Mouse (Mus musculus) stomach, embryonic 15.5 days (tissue): Measurements from ENCODE around the gene Col4a4. TPM values are rescaled to one million over a fixed set of nuclear protein-coding genes. Genes with fewer than 3 reads are reported as not detected.

Experiments
- ATAC-seq: fragments of 200-750 bp; cut with Nextera tagmentation; 2 replicates; pipeline ENCODE4 v1.8.0; 2017; ENCODE audit warnings: low read depth, moderate number of reproducible peaks, moderate TSS enrichment; ENCODE audit not compliant: insufficient read depth, low FRiP score
- H3K27ac ChIP-seq: fragments of 300-500 bp; sonication (generic); 2 replicates; pipeline ENCODE4 v1.5.1; 2015; ENCODE audit warnings: mild to moderate bottlenecking, inconsistent platforms
- H3K27me3 ChIP-seq: fragments of 300-500 bp; sonication (generic); replicated peaks from 2 replicates; pipeline ENCODE4 v1.6.1; 2015; ENCODE audit warnings: inconsistent platforms
- H3K36me3 ChIP-seq: fragments of 300-500 bp; sonication (generic); 2 replicates; pipeline ENCODE4 v1.6.1; 2015; ENCODE audit warnings: inconsistent platforms
- H3K4me1 ChIP-seq: fragments of 300-500 bp; sonication (generic); 2 replicates; pipeline ENCODE4 v1.6.1; 2015; ENCODE audit warnings: inconsistent platforms
- H3K4me2 ChIP-seq: fragments of 300-500 bp; sonication (generic); 2 replicates; pipeline ENCODE4 v1.6.1; 2015; ENCODE audit warnings: mild to moderate bottlenecking, inconsistent platforms
- H3K4me3 ChIP-seq: fragments of 300-500 bp; sonication (generic); replicated peaks from 2 replicates; pipeline ENCODE4 v1.5.1; 2015; ENCODE audit warnings: inconsistent platforms
- H3K9ac ChIP-seq: fragments of 300-500 bp; sonication (generic); 2 replicates; pipeline ENCODE4 v1.6.1; 2015; ENCODE audit warnings: inconsistent platforms
- H3K9me3 ChIP-seq: fragments of 300-500 bp; sonication (generic); 2 replicates; pipeline ENCODE4 v1.6.1; 2016; ENCODE audit warnings: inconsistent platforms
- WGBS: fragments of 180-500 bp; shearing (Covaris S2); methylation state at CpG from one replicate; pipeline ENCODE4 v1.1.7; 2015; 5-methylcytosine and 5-hydroxymethylcytosine counted together
- polyA plus RNA-seq: library from polyadenylated mRNA; unstranded; fragments of >200 nt; fragmentation: Nextera tagmentation; extraction: Ambion mirVana; gene quantifications from 2 replicates; pipeline ENCODE4 v1.2.1, GENCODE M21; 2015

Col4a4 gene
- 0.64 and 0.66 TPM in 2 replicates for polyA plus RNA-seq

- H3K4me1 ChIP-seq = 0 out of 2 replicates have a peak, but pooled peaks cover 4% of the 10 kb centered on the region
- peak within 1 kb of the TSS; percentile 71 for H3K4me2 ChIP-seq
- H3K27me3 ChIP-seq = peaks cover 9% of the 10 kb centered on the region; the same call in 1 of the 2 replicates
- H3K36me3 ChIP-seq = no peaks in the 10 kb centered on the region
- H3K4me3 ChIP-seq = peak within 1 kb of the TSS; percentile 37
- no peak within 1 kb of the TSS for H3K27ac ChIP-seq
- H3K9me3 ChIP-seq = no peaks in the 10 kb centered on the region
- peak; percentile 58; the same call in 1 of the 2 replicates for ATAC-seq
- no peak within 1 kb of the TSS for H3K9ac ChIP-seq
- 5% methylated on average over 34 of the region's 34 CpGs for WGBS
Measured at GRCm38 (mm10) chr1:82586713-82587399, at the start of gene Col4a4, which contains the start of gene Col4a3. Gene Col4a4, minus strand, starts transcription at chr1:82586849. Gene Col4a3, plus strand, starts transcription at chr1:82586921.

DNA sequence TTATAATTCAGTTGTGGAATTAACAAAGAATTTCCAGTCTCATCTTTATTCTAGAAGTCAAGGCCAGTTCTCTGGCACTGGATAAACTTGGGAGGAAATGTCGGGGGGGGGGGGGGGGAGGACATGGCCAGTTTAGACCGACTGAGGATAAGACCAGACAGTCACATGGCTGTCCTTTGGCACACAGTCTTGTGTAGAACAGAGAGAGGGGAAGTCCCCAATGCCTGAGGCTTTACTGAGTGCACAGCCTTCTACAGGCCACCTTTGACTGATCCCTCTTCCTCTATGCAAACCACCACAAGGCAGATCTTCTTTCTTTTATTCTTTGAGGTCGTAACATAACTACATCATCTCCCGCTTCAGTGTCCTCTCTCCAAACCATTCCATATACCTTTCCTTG lies 49.7 kb upstream of the Col4a4 start:
- WGBS = 67% methylated on average over 4 of the region's 4 CpGs
- ATAC-seq = no peak
- no peaks in the 10 kb centered on the region for H3K9me3 ChIP-seq
- no peak overlapping the region for H3K4me3 ChIP-seq
- H3K36me3 ChIP-seq = no peaks in the 10 kb centered on the region
- H3K27me3 ChIP-seq = no peaks in the 10 kb centered on the region
- no peak overlapping the region for H3K27ac ChIP-seq
- H3K4me1 ChIP-seq = no peaks in the 10 kb centered on the region
- H3K9ac ChIP-seq = no peak overlapping the region
- H3K4me2 ChIP-seq = no peak overlapping the region

DNA sequence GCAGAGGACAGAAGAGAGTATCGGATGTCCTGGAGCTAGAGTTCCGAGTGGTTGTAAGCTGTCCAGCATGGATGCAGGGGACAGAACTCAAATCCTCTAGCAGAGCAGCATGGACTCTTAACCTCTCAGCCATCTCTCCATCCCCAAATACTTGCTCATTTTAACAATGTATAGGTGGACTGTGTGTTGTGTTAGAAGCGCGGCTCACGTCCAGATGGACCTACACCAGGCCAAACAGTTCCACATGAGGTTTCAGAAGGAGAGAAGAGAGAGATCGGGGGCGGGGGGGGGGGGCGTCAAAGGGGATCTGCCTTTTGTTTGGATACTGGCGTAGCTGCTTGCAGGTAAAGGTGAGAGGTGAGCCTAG lies 48.6 kb upstream of the Col4a4 start:
- H3K27ac ChIP-seq = no peak overlapping the region
- H3K9me3 ChIP-seq = no peaks in the 10 kb centered on the region
- no peaks in the 10 kb centered on the region for H3K36me3 ChIP-seq
- H3K27me3 ChIP-seq = no peaks in the 10 kb centered on the region
- H3K4me2 ChIP-seq = no peak overlapping the region
- 82% methylated on average over 9 of the region's 9 CpGs for WGBS
- H3K9ac ChIP-seq = no peak overlapping the region
- no peak for ATAC-seq
- no peaks in the 10 kb centered on the region for H3K4me1 ChIP-seq
- H3K4me3 ChIP-seq = no peak overlapping the region

DNA sequence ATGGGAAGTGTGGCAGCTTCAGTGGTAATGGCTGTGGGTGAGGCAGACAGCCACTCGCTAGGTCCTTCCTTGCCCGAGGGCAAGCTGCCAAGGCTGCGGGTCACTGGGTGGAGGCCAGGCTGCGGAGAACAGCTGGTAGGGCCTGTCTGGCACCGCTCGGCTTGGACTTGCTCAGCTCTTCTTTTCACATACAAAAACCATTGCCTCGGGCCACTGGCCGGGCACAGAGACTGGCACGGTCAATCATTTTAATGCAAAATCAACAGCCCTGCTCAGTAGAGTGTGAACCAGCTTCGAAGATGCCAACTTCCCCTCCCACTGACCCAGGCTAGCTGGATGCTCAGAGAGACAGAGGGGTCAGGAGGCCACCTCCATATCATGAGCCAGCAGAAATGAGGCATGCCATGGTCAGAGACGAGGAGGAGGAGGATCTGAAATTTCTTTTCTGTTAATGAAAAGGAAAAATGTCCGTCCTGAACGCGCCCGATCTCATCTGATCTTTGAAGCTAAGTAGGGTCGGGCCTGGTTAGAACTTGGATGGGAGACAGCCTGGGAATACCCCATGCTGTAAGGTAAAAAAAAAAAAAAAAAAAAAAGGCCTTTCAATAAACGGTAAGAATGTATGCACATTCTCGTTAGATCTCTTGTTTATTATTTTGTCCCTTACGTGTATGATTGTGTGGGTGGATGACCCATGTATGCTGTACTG lies 48.0 kb upstream of the Col4a4 start:
- Histone ChIP-seq H3K4me3 (no peak overlapping the region), H3K27ac (no peak overlapping the region), H3K4me1 (no peaks in the 10 kb centered on the region), H3K36me3 (no peaks in the 10 kb centered on the region), H3K9me3 (no peaks in the 10 kb centered on the region), H3K4me2 (no peak overlapping the region), H3K9ac (no peak overlapping the region), H3K27me3 (no peaks in the 10 kb centered on the region)
- 81% methylated on average over 19 of the region's 19 CpGs for WGBS
- ATAC-seq = no peak

- WGBS = 54% methylated on average over 6 of the region's 6 CpGs
- Histone ChIP-seq H3K9me3 (no peaks in the 10 kb centered on the region), H3K36me3 (no peaks in the 10 kb centered on the region), H3K4me1 (no peaks in the 10 kb centered on the region), H3K9ac (no peak overlapping the region), H3K4me3 (no peak overlapping the region), H3K27ac (no peak overlapping the region), H3K27me3 (no peaks in the 10 kb centered on the region), H3K4me2 (no peak overlapping the region)
- no peak for ATAC-seq
Measured at GRCm38 (mm10) chr1:82631169-82631792, 44.6 kb upstream of the Col4a4 start.

GRCm38 (mm10) chr1:82629495-82629894 lies 42.8 kb upstream of the Col4a4 start:
- H3K4me3 ChIP-seq = no peak overlapping the region
- WGBS = 83% methylated on average over 5 of the region's 5 CpGs

GRCm38 (mm10) chr1:82627652-82628051 lies 41.0 kb upstream of the Col4a4 start:
- Histone ChIP-seq H3K27me3 (no peaks in the 10 kb centered on the region), H3K4me3 (no peak overlapping the region), H3K4me2 (no peak overlapping the region), H3K9me3 (no peaks in the 10 kb centered on the region), H3K27ac (no peak overlapping the region), H3K36me3 (no peaks in the 10 kb centered on the region), H3K9ac (no peak overlapping the region), H3K4me1 (no peaks in the 10 kb centered on the region)
- no peak for ATAC-seq
- WGBS = 34% methylated on average over 4 of the region's 4 CpGs

More at GRCm38 (mm10) chr1:82629495-82629894, 42.8 kb upstream of the Col4a4 start:
- Histone ChIP-seq H3K9ac (no peak overlapping the region), H3K4me2 (no peak overlapping the region), H3K27ac (no peak overlapping the region), H3K4me1 (no peaks in the 10 kb centered on the region), H3K36me3 (no peaks in the 10 kb centered on the region), H3K27me3 (no peaks in the 10 kb centered on the region), H3K9me3 (no peaks in the 10 kb centered on the region)
- no peak for ATAC-seq

DNA sequence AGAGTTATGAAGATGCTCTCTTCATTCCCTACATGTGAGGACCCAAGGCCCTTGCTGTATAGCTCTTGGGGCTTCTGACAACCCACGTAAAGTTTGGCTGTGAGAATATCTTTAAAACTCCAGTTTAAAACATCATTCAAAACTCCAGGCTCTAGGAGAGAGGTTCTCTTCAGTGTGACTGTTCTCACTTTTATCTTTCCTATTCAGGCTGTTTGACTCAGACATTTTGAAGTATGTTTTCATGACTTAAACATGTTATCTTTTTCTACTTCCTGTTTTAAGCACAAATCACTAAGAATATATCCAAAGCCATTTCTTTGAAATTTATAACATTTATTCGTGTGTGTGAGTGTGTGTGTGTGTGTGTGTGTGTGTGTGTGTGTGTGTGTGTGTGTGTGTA lies 38.8 kb upstream of the Col4a4 start:
- WGBS = 64% methylated on average over 2 of the region's 2 CpGs
- Histone ChIP-seq H3K36me3 (no peaks in the 10 kb centered on the region), H3K9me3 (no peaks in the 10 kb centered on the region), H3K4me3 (no peak overlapping the region), H3K4me1 (no peaks in the 10 kb centered on the region), H3K4me2 (no peak overlapping the region), H3K9ac (no peak overlapping the region), H3K27me3 (no peaks in the 10 kb centered on the region), H3K27ac (no peak overlapping the region)
- ATAC-seq = no peak

GRCm38 (mm10) chr1:82624934-82625333 lies 38.3 kb upstream of the Col4a4 start:
- Histone ChIP-seq H3K4me3 (no peak overlapping the region), H3K9ac (no peak overlapping the region), H3K36me3 (no peaks in the 10 kb centered on the region), H3K9me3 (no peaks in the 10 kb centered on the region), H3K4me1 (no peaks in the 10 kb centered on the region), H3K27me3 (no peaks in the 10 kb centered on the region), H3K4me2 (no peak overlapping the region), H3K27ac (no peak overlapping the region)
- 73% methylated on average over 6 of the region's 6 CpGs for WGBS
- ATAC-seq = no peak

- Histone ChIP-seq H3K9ac (no peak overlapping the region), H3K9me3 (no peaks in the 10 kb centered on the region), H3K27ac (no peak overlapping the region), H3K4me1 (no peaks in the 10 kb centered on the region), H3K4me2 (no peak overlapping the region), H3K27me3 (no peaks in the 10 kb centered on the region), H3K4me3 (no peak overlapping the region), H3K36me3 (no peaks in the 10 kb centered on the region)
- no peak for ATAC-seq
- WGBS = 85% methylated on average over 5 of the region's 5 CpGs
Measured at GRCm38 (mm10) chr1:82619981-82620380, 33.3 kb upstream of the Col4a4 start.

- no peak for ATAC-seq
- Histone ChIP-seq H3K9me3 (no peaks in the 10 kb centered on the region), H3K36me3 (no peaks in the 10 kb centered on the region), H3K9ac (no peak overlapping the region), H3K4me1 (no peaks in the 10 kb centered on the region), H3K4me2 (no peak overlapping the region), H3K27me3 (no peaks in the 10 kb centered on the region), H3K4me3 (no peak overlapping the region), H3K27ac (no peak overlapping the region)
- 77% methylated on average over 5 of the region's 5 CpGs for WGBS
Measured at GRCm38 (mm10) chr1:82618592-82618991, 31.9 kb upstream of the Col4a4 start.

- no peak overlapping the region for H3K4me3 ChIP-seq
- no peaks in the 10 kb centered on the region for H3K27me3 ChIP-seq
- H3K36me3 ChIP-seq = no peaks in the 10 kb centered on the region
- H3K9ac ChIP-seq = no peak overlapping the region
- no peak overlapping the region for H3K27ac ChIP-seq
- no peaks in the 10 kb centered on the region for H3K4me1 ChIP-seq
- H3K9me3 ChIP-seq = no peaks in the 10 kb centered on the region
- 66% methylated on average over 5 of the region's 5 CpGs for WGBS
- no peak for ATAC-seq
- no peak overlapping the region for H3K4me2 ChIP-seq
Measured at GRCm38 (mm10) chr1:82618001-82618400, 31.4 kb upstream of the Col4a4 start.
